Mouse (Mus musculus) small intestine, adult 2 months (tissue): ENCODE results near the gene Gm20388.

Experiments
- CTCF ChIP-seq: fragments of 200-500 bp; IDR thresholded peaks from 2 replicates; pipeline ENCODE4 v1.5.1; 2012; ENCODE audit warnings: low read depth, mild to moderate bottlenecking, control low read depth, inconsistent platforms, low read length, moderate library complexity, mixed read lengths; ENCODE audit not compliant: insufficient replicate concordance, insufficient read length; ENCODE audit errors: extremely low read depth
- POLR2A ChIP-seq: fragments of 200-500 bp; IDR thresholded peaks from 2 replicates; pipeline ENCODE4 v1.6.1; 2012; ENCODE audit warnings: low read depth, mild to moderate bottlenecking, control low read depth, inconsistent platforms, low read length, moderate library complexity

DNA sequence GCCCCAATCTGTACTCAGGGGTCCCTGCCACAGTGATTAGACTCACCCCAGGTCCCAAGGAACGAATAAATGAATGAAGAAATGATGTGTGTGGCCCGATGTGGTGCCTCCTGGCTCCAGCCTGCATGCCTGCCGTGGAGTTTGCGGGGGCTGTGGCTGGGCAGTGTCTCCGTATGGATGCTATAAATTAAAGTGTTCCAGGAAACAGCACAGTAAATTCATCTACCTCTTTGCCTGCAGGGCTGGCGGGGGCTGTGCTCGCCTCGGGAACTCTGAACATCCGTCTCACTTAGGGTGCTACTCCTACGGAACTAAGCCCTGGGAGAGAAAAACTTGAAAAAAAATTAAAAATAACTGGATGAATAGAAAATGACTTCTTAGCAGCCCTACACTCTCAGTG lies 441.5 kb downstream of the Gm20388 start:
- TF ChIP-seq POLR2A: no peak
- TF ChIP-seq CTCF: no peak
